Mouse (Mus musculus): Measurements from ENCODE around the gene Acox2. TPM values are rescaled to one million over a fixed set of nuclear protein-coding genes. Genes with fewer than 3 reads are reported as not detected.
"Not testable (repeated sequence)": the region's sequence is repeated elsewhere in the genome, so short reads cannot be mapped to it uniquely, and the experiment has no call there.

Gene Acox2
- polyA plus RNA-seq (2015; fragmentation: Nextera tagmentation; extraction: Ambion mirVana): not detected in 2 replicates

GRCm38 (mm10) chr14:8259166-8259565, at the start of gene Acox2:
TSS of gene Acox2 (minus strand) at chr14:8259353.
- Histone ChIP-seq H3K9ac (no peak within 1 kb of the TSS), H3K4me2 (no peak within 1 kb of the TSS), H3K4me3 (no peak within 1 kb of the TSS), H3K36me3 (replicated peaks) (no peaks in the 10 kb centered on the region), H3K9me3 (no peaks in the 10 kb centered on the region), H3K27me3 (replicated peaks) (no peaks in the 10 kb centered on the region), H3K27ac (no peak within 1 kb of the TSS), H3K4me1 (no peaks in the 10 kb centered on the region)
- no peak for ATAC-seq (replicated peaks)
- 83% methylated on average over 3 of the region's 3 CpGs for WGBS

GRCm38 (mm10) chr14:8308650-8309049, 49.5 kb upstream of the Acox2 start:
- no peak overlapping the region for H3K4me3 ChIP-seq
- no peak overlapping the region for H3K9ac ChIP-seq
- no peaks in the 10 kb centered on the region for H3K9me3 ChIP-seq
- WGBS: 80% methylated on average over 3 of the region's 3 CpGs
- no peak for ATAC-seq (replicated peaks)
- H3K4me2 ChIP-seq: no peak overlapping the region
- no peaks in the 10 kb centered on the region for H3K36me3 ChIP-seq (replicated peaks)
- H3K27me3 ChIP-seq (replicated peaks): peaks cover 3% of the 10 kb centered on the region; the same call in 1 of the 2 replicates
- no peaks in the 10 kb centered on the region for H3K4me1 ChIP-seq
- H3K27ac ChIP-seq: no peak overlapping the region

- 84% methylated on average over 6 of the region's 6 CpGs for WGBS
- Histone ChIP-seq H3K4me2 (no peak overlapping the region), H3K36me3 (replicated peaks) (no peaks in the 10 kb centered on the region), H3K9me3 (no peaks in the 10 kb centered on the region), H3K4me3 (no peak overlapping the region), H3K27ac (no peak overlapping the region), H3K4me1 (no peaks in the 10 kb centered on the region), H3K27me3 (replicated peaks) (peaks cover 3% of the 10 kb centered on the region; the same call in 1 of the 2 replicates), H3K9ac (no peak overlapping the region)
- ATAC-seq (replicated peaks): no peak
Observed at GRCm38 (mm10) chr14:8306884-8307283, 47.7 kb upstream of the Acox2 start.

- WGBS: 79% methylated on average over 3 of the region's 3 CpGs
- no peak for ATAC-seq (replicated peaks)
Observed at GRCm38 (mm10) chr14:8305014-8305413, 45.9 kb upstream of the Acox2 start.

GRCm38 (mm10) chr14:8304082-8304481, 44.9 kb upstream of the Acox2 start:
- Histone ChIP-seq H3K4me3 (no peak overlapping the region), H3K9ac (no peak overlapping the region), H3K9me3 (no peaks in the 10 kb centered on the region), H3K27me3 (replicated peaks) (no peaks in the 10 kb centered on the region), H3K36me3 (replicated peaks) (no peaks in the 10 kb centered on the region), H3K4me2 (no peak overlapping the region), H3K27ac (no peak overlapping the region), H3K4me1 (no peaks in the 10 kb centered on the region)
- no peak for ATAC-seq (replicated peaks)

More at GRCm38 (mm10) chr14:8305014-8305413, 45.9 kb upstream of the Acox2 start:
- H3K9ac ChIP-seq: no peak overlapping the region
- no peak overlapping the region for H3K4me3 ChIP-seq
- H3K27ac ChIP-seq: no peak overlapping the region
- no peaks in the 10 kb centered on the region for H3K9me3 ChIP-seq
- no peaks in the 10 kb centered on the region for H3K4me1 ChIP-seq
- no peaks in the 10 kb centered on the region for H3K36me3 ChIP-seq (replicated peaks)
- no peak overlapping the region for H3K4me2 ChIP-seq
- H3K27me3 ChIP-seq (replicated peaks): 0 out of 2 replicates have a peak, but pooled peaks cover 3% of the 10 kb centered on the region

GRCm38 (mm10) chr14:8302687-8303086, 43.5 kb upstream of the Acox2 start:
- Histone ChIP-seq H3K27me3 (replicated peaks) (no peaks in the 10 kb centered on the region), H3K4me2 (no peak overlapping the region), H3K36me3 (replicated peaks) (no peaks in the 10 kb centered on the region), H3K9me3 (no peaks in the 10 kb centered on the region), H3K4me3 (no peak overlapping the region), H3K27ac (no peak overlapping the region), H3K9ac (no peak overlapping the region), H3K4me1 (no peaks in the 10 kb centered on the region)
- no peak for ATAC-seq (replicated peaks)
- 34% methylated on average over 10 of the region's 10 CpGs for WGBS

GRCm38 (mm10) chr14:8300281-8300680, 41.1 kb upstream of the Acox2 start:
- Histone ChIP-seq H3K36me3 (replicated peaks) (no peaks in the 10 kb centered on the region), H3K4me1 (no peaks in the 10 kb centered on the region), H3K9ac (no peak overlapping the region), H3K27me3 (replicated peaks) (no peaks in the 10 kb centered on the region), H3K4me3 (no peak overlapping the region), H3K4me2 (no peak overlapping the region), H3K27ac (no peak overlapping the region), H3K9me3 (no peaks in the 10 kb centered on the region)
- no peak for ATAC-seq (replicated peaks)
- WGBS: 25% methylated on average over 8 of the region's 8 CpGs

GRCm38 (mm10) chr14:8297889-8298293, 38.7 kb upstream of the Acox2 start:
- Histone ChIP-seq H3K9me3 (no peaks in the 10 kb centered on the region), H3K27me3 (replicated peaks) (no peaks in the 10 kb centered on the region), H3K4me1 (no peaks in the 10 kb centered on the region), H3K36me3 (replicated peaks) (no peaks in the 10 kb centered on the region), H3K27ac (no peak overlapping the region), H3K9ac (no peak overlapping the region), H3K4me3 (no peak overlapping the region), H3K4me2 (no peak overlapping the region)
- WGBS: 79% methylated on average over 5 of the region's 5 CpGs
- no peak for ATAC-seq (replicated peaks)

GRCm38 (mm10) chr14:8294257-8294656, 35.1 kb upstream of the Acox2 start:
- 93% methylated on average over 1 of the region's 1 CpGs for WGBS
- Histone ChIP-seq H3K27ac (no peak overlapping the region), H3K9ac (no peak overlapping the region)

GRCm38 (mm10) chr14:8286595-8286994, 27.4 kb upstream of the Acox2 start:
- H3K4me3 ChIP-seq; H3K9ac ChIP-seq; H3K4me1 ChIP-seq; H3K36me3 ChIP-seq (replicated peaks); H3K27ac ChIP-seq; H3K4me2 ChIP-seq; H3K9me3 ChIP-seq; H3K27me3 ChIP-seq (replicated peaks): not testable (repeated sequence)
- 82% methylated on average over 5 of the region's 5 CpGs for WGBS
- ATAC-seq (replicated peaks): peak; percentile 56; the same call in 1 of the 2 replicates

More at GRCm38 (mm10) chr14:8294257-8294656, 35.1 kb upstream of the Acox2 start:
- Histone ChIP-seq H3K36me3 (replicated peaks) (no peaks in the 10 kb centered on the region), H3K4me2 (no peak overlapping the region), H3K4me3 (no peak overlapping the region), H3K9me3 (peaks cover 10% of the 10 kb centered on the region), H3K27me3 (replicated peaks) (no peaks in the 10 kb centered on the region), H3K4me1 (no peaks in the 10 kb centered on the region)
- ATAC-seq (replicated peaks): no peak

GRCm38 (mm10) chr14:8283784-8284183, 24.6 kb upstream of the Acox2 start:
- Histone ChIP-seq H3K4me1 (no peaks in the 10 kb centered on the region), H3K36me3 (replicated peaks) (no peaks in the 10 kb centered on the region), H3K27ac (no peak overlapping the region), H3K27me3 (replicated peaks) (no peaks in the 10 kb centered on the region), H3K9me3 (no peaks in the 10 kb centered on the region), H3K4me2 (no peak overlapping the region), H3K4me3 (no peak overlapping the region), H3K9ac (no peak overlapping the region)
- no peak for ATAC-seq (replicated peaks)

GRCm38 (mm10) chr14:8271281-8271680, 12.1 kb upstream of the Acox2 start:
- H3K4me3 ChIP-seq; H3K9me3 ChIP-seq; H3K27me3 ChIP-seq (replicated peaks); H3K36me3 ChIP-seq (replicated peaks); H3K9ac ChIP-seq; H3K27ac ChIP-seq; H3K4me1 ChIP-seq; ATAC-seq (replicated peaks); H3K4me2 ChIP-seq: not testable (repeated sequence)
- 87% methylated on average over 8 of the region's 8 CpGs for WGBS

- no peaks in the 10 kb centered on the region for H3K4me1 ChIP-seq
- H3K9ac ChIP-seq: no peak overlapping the region
- H3K4me2 ChIP-seq: no peak overlapping the region
- WGBS: 96% methylated on average over 1 of the region's 1 CpGs
- no peak overlapping the region for H3K27ac ChIP-seq
- no peaks in the 10 kb centered on the region for H3K36me3 ChIP-seq (replicated peaks)
- no peaks in the 10 kb centered on the region for H3K9me3 ChIP-seq
- H3K4me3 ChIP-seq: no peak overlapping the region
- no peaks in the 10 kb centered on the region for H3K27me3 ChIP-seq (replicated peaks)
- no peak for ATAC-seq (replicated peaks)
Observed at GRCm38 (mm10) chr14:8264378-8264777, 5.2 kb upstream of the Acox2 start.

Measured in midbrain, embryonic 15.5 days (tissue).